Mouse (Mus musculus): Measurements from ENCODE around the gene Dcdc2b. TPM values are rescaled to one million over a fixed set of nuclear protein-coding genes. Genes with fewer than 3 reads are reported as not detected.

The Dcdc2b gene
- polyA plus RNA-seq, 1 experiment = 0.46 TPM

DNA sequence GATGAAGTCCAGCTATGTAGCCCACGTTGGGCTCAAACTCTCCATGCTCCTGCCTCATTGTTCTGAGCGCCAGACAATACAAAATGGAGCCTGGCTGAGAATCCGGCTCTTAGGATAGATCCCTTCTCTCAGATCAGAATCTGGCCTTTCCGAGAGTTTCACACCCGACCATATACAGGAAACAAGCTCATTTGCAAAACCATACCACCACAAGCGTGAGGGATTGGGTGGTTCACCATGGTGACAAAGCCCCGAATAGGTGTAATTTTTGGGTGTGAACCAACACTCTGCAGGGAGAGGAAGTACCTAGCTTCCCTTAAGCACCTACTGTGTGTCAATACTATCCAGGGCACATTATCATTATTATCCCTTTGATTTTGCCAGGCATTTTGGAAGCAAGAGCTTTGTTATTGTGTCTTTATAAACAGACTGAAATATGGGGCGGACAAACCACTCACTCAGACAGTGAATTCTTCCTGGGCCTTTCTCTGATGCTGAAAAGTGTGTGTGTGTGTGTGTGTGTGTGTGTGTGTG is 42.4 kb downstream of the Dcdc2b start:
- no peaks in the 10 kb centered on the region for H3K36me3 ChIP-seq (replicated peaks; ENCODE audit: low read length)
- peaks cover 35% of the 10 kb centered on the region for H3K4me1 ChIP-seq
- no peak for TF ChIP-seq FLI1 (IDR thresholded peaks at IDR 0.05; ENCODE audit: low read length)
- no peak for TF ChIP-seq GATA1 (IDR thresholded peaks at IDR 0.05; ENCODE audit: borderline replicate concordance, low read length)
- no peak overlapping the region for H3K4me3 ChIP-seq (replicated peaks)
- H3K9me3 ChIP-seq = no peaks in the 10 kb centered on the region
- peaks cover 10% of the 10 kb centered on the region for H3K27me3 ChIP-seq (replicated peaks)

DNA sequence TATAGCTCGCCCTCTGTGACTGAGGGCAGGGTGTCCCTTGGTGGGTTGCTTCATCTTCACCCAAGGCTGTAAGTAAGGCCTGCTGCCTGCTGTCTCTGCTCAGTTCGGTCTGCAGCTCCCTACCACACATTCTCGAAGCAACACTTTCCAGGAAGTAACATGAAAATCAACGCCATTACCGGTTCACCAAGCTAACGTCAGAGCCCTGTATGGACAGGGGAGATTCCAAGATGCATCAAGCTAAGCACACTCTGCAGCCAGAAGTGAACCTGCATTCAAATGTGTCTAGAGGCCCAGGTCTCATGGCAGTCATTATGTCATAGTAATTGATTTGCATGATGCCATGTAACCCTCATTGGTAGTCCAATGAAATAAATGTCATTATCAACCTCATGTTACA is 44.0 kb downstream of the Dcdc2b start:
- peaks cover 24% of the 10 kb centered on the region for H3K4me1 ChIP-seq

DNA sequence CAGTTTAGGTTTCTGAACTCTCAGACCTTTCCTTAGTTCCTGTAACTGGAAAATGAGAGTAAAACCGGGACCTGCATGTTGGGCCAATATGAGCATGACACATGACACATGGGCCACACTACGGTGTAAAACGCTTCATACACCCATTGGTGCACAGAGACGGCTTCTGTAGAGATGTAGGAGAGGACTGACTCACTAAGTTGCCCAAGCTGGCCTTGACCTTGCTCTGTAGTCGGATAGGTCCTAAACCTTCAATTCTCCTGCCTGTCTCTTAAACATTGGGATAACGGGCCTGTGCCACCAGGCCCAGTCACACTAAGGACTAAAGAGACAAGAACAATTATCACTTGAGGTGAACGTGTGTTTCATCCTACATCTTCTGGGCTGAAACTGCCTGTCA is 45.7 kb downstream of the Dcdc2b start:
- Histone ChIP-seq H3K9me3 (no peaks in the 10 kb centered on the region), H3K27me3 (replicated peaks) (peaks cover 9% of the 10 kb centered on the region), H3K4me3 (replicated peaks) (no peak overlapping the region), H3K36me3 (replicated peaks; ENCODE audit: low read length) (no peaks in the 10 kb centered on the region), H3K4me1 (peaks cover 12% of the 10 kb centered on the region)
- no peak for TF ChIP-seq FLI1 (IDR thresholded peaks at IDR 0.05; ENCODE audit: low read length)
- TF ChIP-seq GATA1 (IDR thresholded peaks at IDR 0.05; ENCODE audit: borderline replicate concordance, low read length) = no peak

More for the DNA sequence above, 44.0 kb downstream of the Dcdc2b start:
- H3K4me3 ChIP-seq (replicated peaks) = no peak overlapping the region
- no peaks in the 10 kb centered on the region for H3K9me3 ChIP-seq
- peaks cover 12% of the 10 kb centered on the region for H3K27me3 ChIP-seq (replicated peaks)
- TF ChIP-seq GATA1 (IDR thresholded peaks at IDR 0.05; ENCODE audit: borderline replicate concordance, low read length) = no peak
- no peak for TF ChIP-seq FLI1 (IDR thresholded peaks at IDR 0.05; ENCODE audit: low read length)
- no peaks in the 10 kb centered on the region for H3K36me3 ChIP-seq (replicated peaks; ENCODE audit: low read length)

DNA sequence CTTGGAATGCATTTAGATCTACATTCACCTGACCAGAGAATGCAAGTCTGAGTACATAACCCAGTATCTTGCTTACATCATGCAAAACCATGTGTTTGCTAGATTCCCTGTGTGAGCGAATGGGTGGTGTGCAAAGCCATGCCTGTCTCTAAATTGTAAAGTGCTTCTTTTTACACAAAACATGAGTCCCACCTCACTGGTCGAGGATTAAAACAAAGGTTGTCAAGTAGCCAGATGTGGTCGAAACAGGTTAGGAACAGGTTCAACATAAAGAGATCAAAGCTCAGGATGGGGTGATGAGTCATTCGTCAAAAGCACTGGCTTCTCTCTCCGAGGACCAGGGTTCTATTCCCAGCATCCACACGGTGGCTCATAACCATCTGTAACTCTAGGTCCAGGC is 48.9 kb downstream of the Dcdc2b start:
- no peak for TF ChIP-seq GATA1 (IDR thresholded peaks at IDR 0.05; ENCODE audit: borderline replicate concordance, low read length)
- no peak for TF ChIP-seq FLI1 (IDR thresholded peaks at IDR 0.05; ENCODE audit: low read length)
- Histone ChIP-seq H3K9me3 (no peaks in the 10 kb centered on the region), H3K36me3 (replicated peaks; ENCODE audit: low read length) (no peaks in the 10 kb centered on the region), H3K4me3 (replicated peaks) (no peak overlapping the region), H3K27me3 (replicated peaks) (peaks cover 4% of the 10 kb centered on the region), H3K4me1 (peaks cover 4% of the 10 kb centered on the region; the same call in 1 of the 2 replicates)

DNA sequence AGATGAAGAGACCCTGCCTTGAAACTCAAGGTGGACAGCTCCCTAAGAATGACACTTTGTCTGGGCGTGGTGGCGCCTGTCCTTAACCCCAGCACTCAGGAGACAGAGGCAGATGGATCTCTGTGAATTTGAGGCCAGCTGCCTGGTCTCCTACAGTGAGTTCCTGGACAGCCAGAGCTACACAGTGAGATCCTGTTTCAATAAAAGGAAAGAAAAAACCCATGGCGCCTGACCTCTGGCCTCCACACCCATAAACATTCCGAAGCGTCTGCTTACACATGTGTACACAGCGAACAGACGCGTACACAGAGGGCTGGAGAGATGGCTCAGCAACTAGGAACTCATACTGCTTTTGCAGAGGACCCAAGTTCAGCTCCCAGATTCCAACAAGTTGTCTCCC is 50.3 kb downstream of the Dcdc2b start:
- peaks cover 5% of the 10 kb centered on the region for H3K27me3 ChIP-seq (replicated peaks)
- no peaks in the 10 kb centered on the region for H3K36me3 ChIP-seq (replicated peaks; ENCODE audit: low read length)
- H3K4me3 ChIP-seq (replicated peaks) = no peak overlapping the region
- no peak for TF ChIP-seq FLI1 (IDR thresholded peaks at IDR 0.05; ENCODE audit: low read length)
- TF ChIP-seq GATA1 (IDR thresholded peaks at IDR 0.05; ENCODE audit: borderline replicate concordance, low read length) = no peak
- no peaks in the 10 kb centered on the region for H3K4me1 ChIP-seq
- no peaks in the 10 kb centered on the region for H3K9me3 ChIP-seq

DNA sequence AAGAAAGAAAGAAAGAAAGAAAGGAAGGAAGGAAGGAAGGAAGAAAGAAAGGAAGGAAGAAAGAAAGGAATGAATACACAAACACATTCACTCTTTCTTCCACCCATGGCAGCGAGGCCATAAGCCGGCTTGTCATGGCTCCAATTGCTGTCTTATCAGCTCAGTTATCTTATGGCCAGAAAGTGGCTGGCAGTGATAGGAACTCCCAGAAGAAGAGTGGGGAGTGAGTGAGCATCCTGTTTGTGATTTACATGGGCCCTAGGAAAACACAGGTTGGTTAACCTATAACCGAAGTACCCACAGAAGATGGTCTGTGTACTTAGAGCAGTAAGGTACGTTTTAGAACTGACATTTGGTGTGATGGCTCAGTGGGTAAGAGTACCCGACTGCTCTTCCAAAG is 52.9 kb downstream of the Dcdc2b start:
- H3K27me3 ChIP-seq (replicated peaks) = peaks cover 5% of the 10 kb centered on the region
- H3K36me3 ChIP-seq (replicated peaks; ENCODE audit: low read length) = no peaks in the 10 kb centered on the region
- H3K4me3 ChIP-seq (replicated peaks) = no peak overlapping the region
- TF ChIP-seq FLI1 (IDR thresholded peaks at IDR 0.05; ENCODE audit: low read length) (no peak), GATA1 (IDR thresholded peaks at IDR 0.05; ENCODE audit: borderline replicate concordance, low read length) (no peak)
- peaks cover 15% of the 10 kb centered on the region for H3K4me1 ChIP-seq
- H3K9me3 ChIP-seq = no peaks in the 10 kb centered on the region

Other genes with a start within 250 kb of the Dcdc2b start
- 0.29 TPM in 1 of 2 replicates, not detected in the other for gene Zbtb8a, start 236.1 kb downstream of the Dcdc2b start, polyA plus RNA-seq (2012; ENCODE audit: insufficient read depth, low replicate concordance)
- gene Zbtb8b, start 173.4 kb downstream of the Dcdc2b start, polyA plus RNA-seq (2012; ENCODE audit: insufficient read depth, low replicate concordance) = not detected in 2 replicates
- gene Bsdc1, start 152.7 kb downstream of the Dcdc2b start, polyA plus RNA-seq (2012; ENCODE audit: insufficient read depth, low replicate concordance) = 19.2 and 43.3 TPM in 2 replicates
- gene Tssk3, start 123.2 kb downstream of the Dcdc2b start, polyA plus RNA-seq (2012; ENCODE audit: insufficient read depth, low replicate concordance) = not detected in 2 replicates
- gene Fam229a, start 123.1 kb downstream of the Dcdc2b start, polyA plus RNA-seq (2012; ENCODE audit: insufficient read depth, low replicate concordance) = 2.1 TPM in 1 of 2 replicates, not detected in the other
- gene Marcksl1, start 100.7 kb downstream of the Dcdc2b start, polyA plus RNA-seq (2012; ENCODE audit: insufficient read depth, low replicate concordance) = 5.0 and 61.7 TPM in 2 replicates
- 6.0 and 38.0 TPM in 2 replicates for gene Hdac1, start 71.5 kb downstream of the Dcdc2b start, polyA plus RNA-seq (2012; ENCODE audit: insufficient read depth, low replicate concordance)
- 1.7 TPM in 1 of 2 replicates, not detected in the other for gene Lck, start 40.6 kb downstream of the Dcdc2b start, polyA plus RNA-seq (2012; ENCODE audit: insufficient read depth, low replicate concordance)
- not detected in 2 replicates for gene Fam167b, start 35.7 kb downstream of the Dcdc2b start, polyA plus RNA-seq (2012; ENCODE audit: insufficient read depth, low replicate concordance)
- 54.3 and 121 TPM in 2 replicates for gene Eif3i, start 13.6 kb downstream of the Dcdc2b start, polyA plus RNA-seq (2012; ENCODE audit: insufficient read depth, low replicate concordance)
- 305 and 342 TPM in 2 replicates for gene Tmem234, start 13.6 kb downstream of the Dcdc2b start, polyA plus RNA-seq (2012; ENCODE audit: insufficient read depth, low replicate concordance)
- 9.7 TPM in 1 of 2 replicates, not detected in the other for gene Iqcc, start 4.8 kb upstream of the Dcdc2b start, polyA plus RNA-seq (2012; ENCODE audit: insufficient read depth, low replicate concordance)
- gene Ccdc28b, start 9.7 kb upstream of the Dcdc2b start, polyA plus RNA-seq (2012; ENCODE audit: insufficient read depth, low replicate concordance) = 32.9 and 39.7 TPM in 2 replicates
- gene Txlna, start 26.8 kb upstream of the Dcdc2b start, polyA plus RNA-seq (2012; ENCODE audit: insufficient read depth, low replicate concordance) = 17.9 and 24.0 TPM in 2 replicates
- 6.8 and 9.0 TPM in 2 replicates for gene Kpna6, start 58.5 kb upstream of the Dcdc2b start, polyA plus RNA-seq (2012; ENCODE audit: insufficient read depth, low replicate concordance)
- gene Tmem39b, start 82.6 kb upstream of the Dcdc2b start, polyA plus RNA-seq (2012; ENCODE audit: insufficient read depth, low replicate concordance) = 51.4 and 264 TPM in 2 replicates
- 67.0 and 99.6 TPM in 2 replicates for gene Khdrbs1, start 128.0 kb upstream of the Dcdc2b start, polyA plus RNA-seq (2012; ENCODE audit: insufficient read depth, low replicate concordance)
- 14.5 and 30.1 TPM in 2 replicates for gene Ptp4a2, start 197.0 kb upstream of the Dcdc2b start, polyA plus RNA-seq (2012; ENCODE audit: insufficient read depth, low replicate concordance)